In the genomic region with DNA sequence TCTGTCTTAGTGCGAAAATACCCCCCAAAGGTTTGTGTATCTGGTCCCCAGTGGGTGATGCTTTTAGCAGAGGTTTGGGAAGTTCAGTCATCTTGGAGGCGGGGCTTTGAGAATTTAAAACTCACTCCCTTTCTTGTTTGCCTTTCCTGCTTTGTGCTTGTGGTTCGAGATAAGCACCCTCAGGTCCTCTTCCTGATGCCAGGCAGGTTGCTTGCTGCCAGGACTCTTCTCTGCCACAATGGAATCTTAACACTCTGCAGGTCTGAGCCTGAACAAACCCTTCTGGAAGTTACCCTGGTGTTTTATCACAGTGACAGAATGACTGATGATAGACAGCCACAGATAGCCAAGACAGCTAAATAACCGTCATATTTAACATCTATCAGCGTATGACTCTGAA, we compare ENCODE assay signal across 30 mouse cellular contexts.
DNase-seq lines count a peak whose midpoint lies in the region; ATAC-seq lines count a peak whose summit lies in the region.
"Had no signal": no experiment of that assay in that cellular context is flagged by ENCODE, and none has a peak within 500 bp of the region (broad histone marks: within the 10 kb centered on the region; RNA-seq: fewer than 3 reads in every experiment).

No protein-coding gene starts in this region.

- peak; percentile 89 for DNase-seq in heart, adult 11 months
- no peak for DNase-seq in heart, postnatal 4 days
- peak; percentile 23 for DNase-seq in A20 (ENCODE audit: low read depth, low spot score)
- no peak for DNase-seq in layer of hippocampus, postnatal 36 days
- no peak for DNase-seq in cerebellum, postnatal 36 days
- DNase-seq: adrenal gland, adult 8-10 months; cerebellum, adult 2 months; cerebellum, postnatal 14 days; gastrocnemius, postnatal 10 days; kidney, adult 9 months; kidney, postnatal 10 days; liver, embryonic 13.5 days; lung, adult 18-20 months; lung, postnatal 14 days; right cerebral cortex, adult 18-20 months; right cerebral cortex, postnatal 4 days; thymus, postnatal 14 days had no signal

- no peak overlapping the region for H3K4me2 ChIP-seq in heart, embryonic 11.5 days
- H3K4me2 ChIP-seq in heart, embryonic 15.5 days: no peak overlapping the region
- H3K4me2 ChIP-seq: embryonic facial prominence, embryonic 12.5 days; hindbrain, embryonic 13.5 days; limb, embryonic 15.5 days; liver, embryonic 13.5 days; midbrain, embryonic 12.5 days; neural tube, embryonic 12.5 days; stomach, embryonic 15.5 days had no signal

- H3K4me1 ChIP-seq in heart, embryonic 11.5 days (ENCODE audit: control insufficient read depth, insufficient read depth, low read length): peaks cover 14% of the 10 kb centered on the region
- H3K4me1 ChIP-seq in heart, embryonic 15.5 days (replicated peaks): peaks cover 22% of the 10 kb centered on the region
- H3K4me1 ChIP-seq: embryonic facial prominence, embryonic 12.5 days; hindbrain, embryonic 13.5 days; limb, embryonic 10.5 days; limb, embryonic 15.5 days; midbrain, embryonic 12.5 days; neural tube, embryonic 12.5 days had no signal

- H3K27me3 ChIP-seq in heart, embryonic 11.5 days (ENCODE audit: control insufficient read depth, insufficient read depth, low read length): no peaks in the 10 kb centered on the region
- H3K27me3 ChIP-seq in heart, embryonic 15.5 days: no peaks in the 10 kb centered on the region
- H3K27me3 ChIP-seq: embryonic facial prominence, embryonic 12.5 days; hindbrain, embryonic 13.5 days; limb, embryonic 15.5 days; liver, embryonic 13.5 days; midbrain, embryonic 12.5 days; neural tube, embryonic 12.5 days; stomach, embryonic 15.5 days had no signal

- H3K27ac ChIP-seq in heart, embryonic 11.5 days (ENCODE audit: low read depth, low read length): no peak overlapping the region
- H3K27ac ChIP-seq in heart, embryonic 15.5 days: 0 out of 2 replicates have a peak overlapping the region, but pooled peaks have one; percentile 12
- H3K27ac ChIP-seq: embryonic facial prominence, embryonic 12.5 days; hindbrain, embryonic 13.5 days; limb, embryonic 10.5 days; limb, embryonic 15.5 days; liver, embryonic 13.5 days; midbrain, embryonic 12.5 days; neural tube, embryonic 12.5 days; stomach, embryonic 15.5 days had no signal

- H3K36me3 ChIP-seq in heart, embryonic 11.5 days (ENCODE audit: control insufficient read depth, insufficient read depth, low read length): no peaks in the 10 kb centered on the region; the same call in 1 of the 2 replicates
- peaks cover 14% of the 10 kb centered on the region for H3K36me3 ChIP-seq in heart, embryonic 15.5 days
- H3K36me3 ChIP-seq: embryonic facial prominence, embryonic 12.5 days; hindbrain, embryonic 13.5 days; limb, embryonic 10.5 days; limb, embryonic 15.5 days; midbrain, embryonic 12.5 days; neural tube, embryonic 12.5 days; stomach, embryonic 15.5 days had no signal

- WGBS in heart, embryonic 11.5 days (ENCODE audit: insufficient replicate concordance): 29% methylated on average over 5 of the region's 5 CpGs
- WGBS in heart, embryonic 15.5 days: 41% methylated on average over 5 of the region's 5 CpGs

- H3K9ac ChIP-seq in heart, embryonic 11.5 days (ENCODE audit: low read depth, low read length): no peak overlapping the region
- no peak overlapping the region for H3K9ac ChIP-seq in heart, embryonic 15.5 days
- H3K9ac ChIP-seq: embryonic facial prominence, embryonic 12.5 days; hindbrain, embryonic 13.5 days; limb, embryonic 15.5 days; liver, embryonic 13.5 days; midbrain, embryonic 12.5 days; neural tube, embryonic 12.5 days; stomach, embryonic 15.5 days had no signal

- no peaks in the 10 kb centered on the region for H3K9me3 ChIP-seq in heart, embryonic 11.5 days (replicated peaks; ENCODE audit: control insufficient read depth, low read length)
- H3K9me3 ChIP-seq in heart, embryonic 15.5 days (replicated peaks): no peaks in the 10 kb centered on the region
- H3K9me3 ChIP-seq: embryonic facial prominence, embryonic 12.5 days; hindbrain, embryonic 13.5 days; limb, embryonic 10.5 days; limb, embryonic 15.5 days; liver, embryonic 13.5 days; midbrain, embryonic 12.5 days; neural tube, embryonic 12.5 days; stomach, embryonic 15.5 days had no signal

- H3K4me3 ChIP-seq in heart, embryonic 11.5 days (ENCODE audit: low read depth, low read length): no peak overlapping the region
- no peak overlapping the region for H3K4me3 ChIP-seq in heart, embryonic 15.5 days
- H3K4me3 ChIP-seq: embryonic facial prominence, embryonic 12.5 days; hindbrain, embryonic 13.5 days; limb, embryonic 10.5 days; limb, embryonic 15.5 days; liver, embryonic 13.5 days; midbrain, embryonic 12.5 days; myocyte; neural tube, embryonic 12.5 days; stomach, embryonic 15.5 days had no signal

- no peak for ATAC-seq in heart, embryonic 11.5 days (replicated peaks; ENCODE audit: insufficient number of reproducible peaks, low FRiP score, low TSS enrichment)
- ATAC-seq in heart, embryonic 15.5 days (replicated peaks; ENCODE audit: insufficient number of reproducible peaks, insufficient read depth, low FRiP score, low read depth): no peak
- ATAC-seq in megakaryocyte progenitor cell, adult 5-6 weeks (replicated peaks; ENCODE audit: poor library complexity): peak; percentile 32
- ATAC-seq: forebrain, embryonic 16.5 days; intestine, postnatal 0 days had no signal

Comparison
In these comparisons a context has a peak if more than half of its experiments do, and no peak if none do; other contexts are left out.
1. DNase-seq: peak in heart, adult 11 months (single experiment) and A20 (single experiment); none in heart, postnatal 4 days (single experiment), layer of hippocampus, postnatal 36 days (0 of 2) and cerebellum, postnatal 36 days (0 of 2).